Mouse (Mus musculus): ENCODE results near the gene Farp2. TPM values are rescaled to one million over a fixed set of nuclear protein-coding genes. Genes with fewer than 3 reads are reported as not detected.

The Farp2 gene
- 1.7 TPM for polyA plus RNA-seq (2017; shearing (Covaris generic))

DNA sequence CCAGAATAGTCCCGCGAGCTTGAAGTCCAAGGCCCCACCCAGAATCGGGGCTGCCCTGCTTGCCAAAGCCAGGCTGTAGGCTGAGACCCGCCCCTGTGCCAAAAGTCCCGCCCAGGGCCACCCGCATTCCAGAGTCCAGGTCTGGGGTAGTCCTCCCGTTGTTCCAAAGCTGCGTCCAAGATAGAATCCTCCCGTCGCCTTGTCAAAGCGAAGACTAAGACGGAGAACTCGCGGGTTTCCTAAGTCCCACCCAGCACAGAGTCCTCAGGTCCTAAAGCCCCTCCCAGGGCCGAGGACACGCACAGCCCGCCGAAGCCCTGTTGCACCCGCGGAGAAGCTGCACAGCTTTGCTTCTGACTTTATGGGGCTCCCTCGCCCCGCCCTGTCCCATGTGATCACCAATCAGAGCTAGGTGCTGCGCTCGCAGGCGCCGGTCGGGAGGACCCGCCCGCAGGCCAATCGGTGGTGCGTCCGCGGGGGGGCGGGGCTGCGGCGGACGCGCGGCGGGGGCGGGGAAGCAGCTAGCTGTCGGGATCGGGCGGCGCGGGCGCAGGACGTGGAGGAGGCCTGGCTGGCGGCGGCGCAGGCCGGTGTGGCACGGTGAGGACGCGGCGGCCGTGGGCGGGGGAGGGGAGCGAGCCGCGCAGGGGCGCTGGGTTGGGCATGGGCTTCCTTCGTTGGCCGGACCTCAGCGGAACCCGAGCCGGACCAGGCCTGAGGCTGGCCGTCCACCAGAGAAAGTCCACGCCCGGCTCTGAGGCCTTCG is at the start of gene Farp2:
Gene Farp2, plus strand, starts transcription at position 495 of the 766 bp plus-strand sequence.

DNA sequence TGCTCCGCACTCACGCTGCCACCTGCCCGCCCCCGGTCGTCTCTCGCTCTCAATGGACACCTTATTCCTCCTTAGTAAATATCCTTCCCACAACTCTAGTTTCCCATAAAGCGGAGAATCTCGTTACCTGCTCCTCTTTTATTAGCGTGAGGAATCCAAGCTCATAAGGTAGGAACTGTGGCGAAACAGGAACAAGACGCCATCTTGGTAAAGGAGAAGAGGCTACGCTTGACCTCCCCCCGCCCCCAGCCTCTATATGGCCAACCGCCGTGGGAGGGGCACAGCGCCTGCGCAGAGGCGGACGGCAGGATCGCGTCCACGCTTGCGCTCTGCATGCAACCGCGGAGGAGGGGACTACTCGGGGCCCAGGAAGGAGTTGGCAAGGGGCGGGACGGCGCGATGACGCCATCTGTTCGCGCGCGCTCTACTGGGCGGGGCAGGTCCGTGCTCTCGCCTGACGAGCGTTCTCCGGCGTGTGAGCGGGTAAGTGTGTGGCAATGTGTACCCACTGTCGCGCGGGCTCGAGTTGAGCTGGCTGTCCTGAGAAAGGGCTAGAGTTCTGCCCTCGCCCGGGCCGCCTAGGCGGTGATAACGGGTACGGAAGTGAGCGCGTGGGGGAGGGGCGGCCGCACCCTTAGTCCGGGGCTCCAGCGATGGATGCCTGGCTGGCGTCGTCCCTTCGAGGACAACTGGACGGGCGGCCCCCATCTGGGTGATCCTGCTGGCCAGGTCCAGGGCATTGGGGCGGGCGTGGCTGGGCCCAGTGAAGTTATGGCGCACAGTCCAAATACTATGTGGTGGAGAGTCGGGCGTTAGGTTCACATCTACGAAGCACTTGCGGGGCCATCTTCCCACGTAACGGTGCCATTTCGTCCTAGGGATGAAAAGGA is 33.0 kb upstream of the Farp2 start, which contains the start of gene Hdlbp:
Gene Hdlbp, minus strand, starts transcription at position 230 of the 890 bp plus-strand sequence.

DNA sequence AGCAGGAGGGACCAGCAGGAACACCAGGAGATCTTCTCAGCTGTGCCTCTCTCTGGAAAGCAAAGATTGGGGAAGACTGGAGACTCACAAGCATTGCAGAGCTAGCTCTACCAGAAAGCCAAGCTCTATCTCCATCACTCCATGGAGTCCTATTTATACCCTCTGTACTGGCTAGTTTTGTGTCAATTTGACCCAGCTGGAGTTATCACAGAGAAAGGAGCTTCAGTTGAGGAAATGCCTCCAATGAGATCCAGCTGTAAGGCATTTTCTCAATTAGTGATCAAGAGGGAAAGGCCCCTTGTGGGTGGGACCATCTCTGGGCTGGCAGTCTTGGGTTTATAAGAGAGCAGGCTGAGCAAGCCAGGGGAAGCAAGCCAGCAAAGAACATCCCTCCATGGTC is 146.7 kb downstream of the Farp2 start, which contains the start of gene Stk25:
Gene Stk25, minus strand, starts transcription at position 101 of the 400 bp plus-strand sequence.

Other genes with a start within 250 kb of the Farp2 start
- 7.9 TPM for gene Mterf4, start 206.2 kb upstream of the Farp2 start, polyA plus RNA-seq (2017; shearing (Covaris generic))
- 39.5 TPM for gene Ppp1r7, start 169.2 kb upstream of the Farp2 start, polyA plus RNA-seq (2017; shearing (Covaris generic))
- gene Pask, start 168.6 kb upstream of the Farp2 start, polyA plus RNA-seq (2017; shearing (Covaris generic)) = 0.31 TPM
- gene Ano7, start 138.1 kb upstream of the Farp2 start, polyA plus RNA-seq (2017; shearing (Covaris generic)) = not detected
- 73.8 TPM for gene Hdlbp, start 33.3 kb upstream of the Farp2 start, polyA plus RNA-seq (2017; shearing (Covaris generic))
- 159 TPM for gene Stk25, start 146.6 kb downstream of the Farp2 start, polyA plus RNA-seq (2017; shearing (Covaris generic))
- gene Bok, start 173.6 kb downstream of the Farp2 start, polyA plus RNA-seq (2017; shearing (Covaris generic)) = not detected
- gene Atg4b, start 239.4 kb downstream of the Farp2 start, polyA plus RNA-seq (2017; shearing (Covaris generic)) = 145 TPM
- 23.9 TPM for gene Thap4, start 242.8 kb downstream of the Farp2 start, polyA plus RNA-seq (2017; shearing (Covaris generic))